9 mouse cellular contexts compared by ENCODE assay signal in the genomic region with DNA sequence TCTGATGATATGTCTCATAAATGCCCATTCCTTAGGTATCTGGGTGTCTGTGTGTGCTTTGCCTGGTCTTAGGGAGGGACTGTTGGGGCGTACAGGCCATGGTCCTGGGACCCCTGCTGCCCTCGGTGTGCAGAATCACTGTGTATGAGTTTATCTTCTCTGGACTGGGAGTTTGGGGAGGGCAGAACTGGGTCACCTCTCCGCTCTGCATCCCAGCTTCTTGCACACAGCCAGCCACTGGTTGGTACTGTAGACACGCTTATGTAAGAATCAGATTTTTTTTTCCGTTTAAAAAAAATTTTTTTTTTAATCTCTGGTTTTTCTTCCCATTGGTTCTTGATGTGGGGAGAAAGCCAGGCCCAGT.
A peak's percentile ranks its signal among the peaks of the same experiment; 100 is the strongest.
DNase-seq lines count a peak whose midpoint lies in the region; ATAC-seq lines count a peak whose summit lies in the region.
"Had no signal": no experiment of that assay in that cellular context is flagged by ENCODE, and none has a peak within 500 bp of the region (broad histone marks: within the 10 kb centered on the region; RNA-seq: fewer than 3 reads in every experiment).

No protein-coding gene starts in this region.

- H3K9ac ChIP-seq in lung, embryonic 16.5 days (ENCODE audit: low read length) = peak overlapping the region; percentile 44; the same call in 1 of the 2 replicates
- H3K9ac ChIP-seq in liver, embryonic 12.5 days = no peak overlapping the region
- H3K9ac ChIP-seq in stomach, embryonic 16.5 days (ENCODE audit: low read length) = peak overlapping the region; percentile 18

- DNase-seq in cerebellum, postnatal 25 days = peak; percentile 19 to 29
- DNase-seq in cerebellum, postnatal 10 days = no peak
- DNase-seq in lung, postnatal 14 days = no peak
- no peak for DNase-seq in yolk sac, embryonic 10.5 days (ENCODE audit: low spot score)
- DNase-seq: layer of hippocampus, postnatal 36 days had no signal

- peak; percentile 11; the same call in 1 of the 2 replicates for ATAC-seq in lung, embryonic 16.5 days (ENCODE audit: low read depth)
- ATAC-seq in liver, embryonic 12.5 days = no peak
- peak; percentile 9; the same call in 1 of the 2 replicates for ATAC-seq in stomach, embryonic 16.5 days (ENCODE audit: insufficient read depth, low FRiP score)
- no peak for ATAC-seq in cerebellum, adult (ENCODE audit: insufficient number of reproducible peaks, low FRiP score, low TSS enrichment)

- H3K4me2 ChIP-seq in lung, embryonic 16.5 days (ENCODE audit: low read depth, low read length) = peak overlapping the region; percentile 68
- peak overlapping the region; percentile 38 for H3K4me2 ChIP-seq in liver, embryonic 12.5 days
- H3K4me2 ChIP-seq in stomach, embryonic 16.5 days (ENCODE audit: low read depth, low read length) = peak overlapping the region; percentile 56

- no peaks in the 10 kb centered on the region for H3K9me3 ChIP-seq in lung, embryonic 16.5 days (ENCODE audit: control insufficient read depth, low read length)
- no peaks in the 10 kb centered on the region for H3K9me3 ChIP-seq in liver, embryonic 12.5 days (replicated peaks)
- H3K9me3 ChIP-seq in stomach, embryonic 16.5 days (replicated peaks; ENCODE audit: control insufficient read depth, low read length) = no peaks in the 10 kb centered on the region

- H3K36me3 ChIP-seq in lung, embryonic 16.5 days (ENCODE audit: control insufficient read depth, insufficient read depth, low read length) = no peaks in the 10 kb centered on the region
- no peaks in the 10 kb centered on the region for H3K36me3 ChIP-seq in liver, embryonic 12.5 days
- H3K36me3 ChIP-seq in stomach, embryonic 16.5 days (ENCODE audit: control insufficient read depth, insufficient read depth, low read length) = no peaks in the 10 kb centered on the region

- H3K27ac ChIP-seq in lung, embryonic 16.5 days (ENCODE audit: low read length) = peak overlapping the region; percentile 63
- peak overlapping the region; percentile 36; the same call in 1 of the 2 replicates for H3K27ac ChIP-seq in liver, embryonic 12.5 days
- peak overlapping the region; percentile 76 for H3K27ac ChIP-seq in stomach, embryonic 16.5 days (ENCODE audit: low read length)

- peak overlapping the region; percentile 41 for H3K4me3 ChIP-seq in lung, embryonic 16.5 days (ENCODE audit: low read length)
- no peak overlapping the region for H3K4me3 ChIP-seq in liver, embryonic 12.5 days
- peak overlapping the region; percentile 43 for H3K4me3 ChIP-seq in stomach, embryonic 16.5 days (replicated peaks; ENCODE audit: low read length)

- peaks cover 34% of the 10 kb centered on the region for H3K4me1 ChIP-seq in lung, embryonic 16.5 days (replicated peaks; ENCODE audit: control insufficient read depth, insufficient read depth, low read length)
- peaks cover 34% of the 10 kb centered on the region for H3K4me1 ChIP-seq in liver, embryonic 12.5 days
- peaks cover 48% of the 10 kb centered on the region for H3K4me1 ChIP-seq in stomach, embryonic 16.5 days (ENCODE audit: control insufficient read depth, insufficient read depth, low read length)

- whole genome bisulfite sequencing in lung, embryonic 16.5 days = 46% methylated on average over 5 of the region's 5 CpGs
- 58% methylated on average over 5 of the region's 5 CpGs for WGBS in liver, embryonic 12.5 days (ENCODE audit: insufficient replicate concordance)
- 35% methylated on average over 5 of the region's 5 CpGs for WGBS in stomach, embryonic 16.5 days

- no peaks in the 10 kb centered on the region for H3K27me3 ChIP-seq in lung, embryonic 16.5 days (ENCODE audit: control insufficient read depth, insufficient read depth, low read depth, low read length)
- H3K27me3 ChIP-seq in liver, embryonic 12.5 days (replicated peaks) = no peaks in the 10 kb centered on the region
- no peaks in the 10 kb centered on the region for H3K27me3 ChIP-seq in stomach, embryonic 16.5 days (ENCODE audit: control insufficient read depth, insufficient read depth, low read length)

Comparison
In these comparisons a context has a peak if more than half of its experiments do, and no peak if none do; other contexts are left out.
1. DNase-seq: peak in cerebellum, postnatal 25 days (2 of 2); none in cerebellum, postnatal 10 days (0 of 2), lung, postnatal 14 days (single experiment) and yolk sac, embryonic 10.5 days (single experiment).
2. ATAC-seq: peak in lung, embryonic 16.5 days (single experiment) and stomach, embryonic 16.5 days (single experiment); none in liver, embryonic 12.5 days (single experiment) and cerebellum, adult (single experiment).
3. Peak in every context shown above with its lines, with median percentiles within 50 percentile points of each other: H3K27ac ChIP-seq and H3K4me2 ChIP-seq.